Mouse (Mus musculus): ENCODE measurements around the gene Taar7b.
A peak's percentile ranks its signal among the peaks of the same experiment; 100 is the strongest.

Taar7b gene

GRCm38 (mm10) chr10:23999639-24000038 lies at the start of gene Taar7b:
TSS of gene Taar7b (plus strand) at chr10:23999939.
- no peak for DNase-seq (ENCODE audit: low read depth)

DNA sequence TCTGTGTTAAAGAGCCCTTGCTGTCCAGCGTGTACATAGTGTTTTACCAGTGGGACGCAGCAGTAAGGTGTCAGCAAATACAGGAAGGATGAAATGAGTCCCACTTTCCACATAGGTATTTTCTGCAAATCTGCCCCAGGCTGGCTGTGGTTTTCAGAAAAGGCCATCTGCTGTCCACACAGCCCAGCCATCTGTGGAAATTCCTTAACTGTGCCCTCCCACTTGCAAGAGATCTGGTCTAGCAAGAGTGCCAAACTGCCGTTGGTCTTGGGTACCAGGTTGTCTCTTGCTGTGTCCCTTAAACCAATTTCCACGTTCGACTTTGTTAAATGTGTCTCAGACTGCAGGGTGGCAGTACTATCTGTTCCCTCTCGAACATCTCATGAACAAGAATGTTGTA lies 48.0 kb upstream of the Taar7b start:
- DNase-seq (ENCODE audit: low read depth): no peak

DNA sequence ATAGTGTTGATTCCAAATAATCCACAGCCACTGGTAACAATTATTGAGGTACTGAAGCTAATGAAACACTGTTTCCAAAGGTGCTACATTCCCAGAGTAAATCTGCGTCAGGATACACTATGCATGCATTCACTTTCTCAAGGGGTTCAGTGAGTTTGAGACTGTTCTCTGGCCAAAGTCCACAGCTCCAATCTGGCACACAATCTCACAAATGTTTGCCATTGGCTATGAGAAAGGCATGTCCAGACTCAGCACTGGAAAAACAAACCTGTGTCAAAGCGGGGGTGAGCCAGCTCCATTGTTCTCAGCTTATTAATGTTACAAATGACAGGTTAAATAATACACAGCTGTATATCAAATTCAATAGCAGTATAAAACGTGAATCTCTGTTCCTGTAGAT lies 40.7 kb upstream of the Taar7b start:
- DNase-seq (ENCODE audit: low read depth): no peak

GRCm38 (mm10) chr10:23960444-23960915 lies 39.3 kb upstream of the Taar7b start, which contains the start of gene Taar4:
TSS of gene Taar4 (plus strand) at chr10:23960494.
- DNase-seq (ENCODE audit: low read depth): no peak

- no peak for DNase-seq (ENCODE audit: low read depth)
These were observed 36.3 kb upstream of the Taar7b start for GRCm38 (mm10) chr10:23963444-23963843.

DNA sequence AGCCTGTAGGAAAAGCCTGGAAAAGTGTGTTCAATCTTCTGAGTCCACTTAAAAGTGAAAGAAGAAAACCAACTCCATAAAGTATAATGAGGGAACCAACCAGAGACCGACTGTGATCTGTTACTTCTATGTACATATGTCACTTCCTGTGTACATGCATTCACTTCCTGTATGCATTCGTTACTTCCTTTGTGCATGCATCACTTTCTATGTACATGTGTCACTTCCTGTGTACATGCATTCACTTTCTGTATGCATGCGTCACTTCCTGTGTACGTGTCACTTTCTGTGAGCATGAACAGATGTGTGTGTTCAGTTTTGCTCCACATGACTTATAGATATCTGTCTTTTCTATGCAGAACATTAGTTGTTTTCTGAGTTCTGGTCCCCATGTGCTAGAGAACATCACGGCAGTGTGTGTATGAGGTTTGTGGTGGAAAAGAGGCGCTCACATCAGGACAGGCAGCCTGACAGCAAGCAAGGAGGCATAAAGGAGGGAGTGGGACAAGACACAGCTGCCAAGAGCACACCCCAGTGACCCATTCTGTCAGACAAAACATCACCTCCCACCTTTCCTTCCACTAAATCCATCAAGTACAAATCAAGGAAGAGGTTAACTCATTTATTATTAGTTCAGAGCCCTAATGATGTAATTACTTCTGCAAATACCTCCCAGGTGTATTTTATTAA lies 34.7 kb upstream of the Taar7b start:
- no peak for DNase-seq (ENCODE audit: low read depth)

DNA sequence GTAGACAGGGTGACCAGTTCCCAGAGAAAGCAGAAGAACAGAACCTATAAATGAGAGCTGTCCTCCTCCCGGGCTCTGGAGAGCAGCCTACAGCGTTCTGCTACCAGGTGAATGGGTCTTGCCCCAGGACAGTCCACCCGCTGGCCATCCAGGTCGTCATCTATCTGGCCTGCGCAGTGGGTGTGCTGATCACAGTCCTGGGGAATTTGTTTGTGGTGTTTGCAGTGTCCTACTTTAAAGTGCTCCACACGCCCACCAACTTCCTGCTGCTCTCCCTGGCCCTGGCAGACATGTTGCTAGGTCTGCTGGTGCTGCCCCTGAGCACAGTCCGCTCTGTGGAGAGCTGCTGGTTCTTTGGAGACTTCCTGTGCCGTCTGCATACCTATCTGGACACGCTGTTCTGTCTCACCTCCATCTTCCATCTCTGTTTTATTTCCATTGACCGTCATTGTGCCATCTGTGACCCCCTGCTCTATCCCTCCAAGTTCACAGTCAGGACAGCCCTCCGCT lies 29.0 kb upstream of the Taar7b start, which contains the start of gene Taar5:
Gene Taar5 (plus strand): TSS at position 51 of the 510 bp plus-strand sequence.
- DNase-seq (ENCODE audit: low read depth): no peak

GRCm38 (mm10) chr10:23971256-23971655 lies 28.5 kb upstream of the Taar7b start:
- no peak for DNase-seq (ENCODE audit: low read depth)

- DNase-seq (ENCODE audit: low read depth): no peak
These were observed 21.8 kb upstream of the Taar7b start for GRCm38 (mm10) chr10:23977958-23978357.

- peak; percentile 56 for DNase-seq (ENCODE audit: low read depth)
These were observed 20.6 kb upstream of the Taar7b start for GRCm38 (mm10) chr10:23978901-23979705.

DNA sequence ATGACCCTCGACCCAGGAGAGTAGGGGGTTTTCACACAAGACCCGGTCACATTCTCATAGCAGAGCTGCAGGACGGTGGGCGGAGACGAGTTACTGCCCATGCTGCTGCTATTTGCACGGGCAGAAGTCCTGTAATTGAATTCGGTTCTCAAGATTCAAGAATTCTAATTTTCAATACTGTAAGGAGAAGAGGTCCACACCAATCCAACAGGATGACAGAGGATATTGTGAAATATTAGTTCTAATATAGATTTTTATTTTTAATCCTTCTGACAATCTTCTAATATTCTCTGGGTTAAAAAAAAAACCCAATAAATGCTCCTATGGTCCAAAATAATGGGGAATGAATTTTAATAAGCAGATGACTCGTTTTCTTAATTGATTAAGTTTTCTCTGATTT lies 14.2 kb upstream of the Taar7b start, which contains the start of gene Taar6:
Gene Taar6 (minus strand): TSS at position 101 of the 400 bp plus-strand sequence.
- no peak for DNase-seq (ENCODE audit: low read depth)

DNA sequence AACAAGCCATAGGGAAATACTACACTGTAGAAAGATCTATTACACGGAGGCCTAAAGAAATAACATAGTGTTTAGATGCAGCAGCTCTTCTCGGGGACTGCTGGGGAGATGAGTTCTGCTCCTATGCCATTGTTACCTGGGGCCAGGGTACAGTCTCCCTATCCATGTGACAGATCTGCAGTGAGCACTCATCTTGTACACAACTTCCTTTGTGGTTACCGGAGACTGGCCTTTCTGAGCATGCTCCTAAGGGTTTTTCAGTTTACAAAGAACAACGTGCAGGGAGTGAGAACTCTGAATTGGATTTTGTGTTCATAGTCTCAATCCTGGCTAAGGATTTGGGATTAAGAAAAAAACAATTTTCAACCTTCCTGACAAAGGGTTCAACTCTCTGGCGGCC lies 13.3 kb upstream of the Taar7b start:
- no peak for DNase-seq (ENCODE audit: low read depth)

GRCm38 (mm10) chr10:23993381-23993780 lies 6.4 kb upstream of the Taar7b start, which contains the start of gene Taar7a:
TSS of gene Taar7a (minus strand) at chr10:23993481.
- DNase-seq (ENCODE audit: low read depth): no peak

DNA sequence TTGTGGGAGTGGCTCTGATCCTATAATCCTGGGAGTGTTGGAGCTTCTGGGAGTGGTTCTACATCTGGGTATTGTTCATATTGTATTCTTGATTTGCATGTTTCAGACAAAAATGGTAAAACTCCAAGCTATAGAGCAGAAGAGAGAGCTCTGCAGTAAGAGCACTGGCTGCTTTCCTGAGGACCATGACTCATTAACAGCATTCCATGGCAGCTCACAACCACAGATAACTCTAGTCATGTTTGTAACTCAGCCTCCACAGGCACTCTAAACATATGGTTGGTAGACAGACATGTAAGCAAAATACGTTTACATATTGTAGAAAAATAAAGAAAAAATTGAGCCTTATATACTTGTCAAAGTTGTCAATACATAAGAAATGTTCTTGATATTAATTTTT lies 6.7 kb downstream of the Taar7b start:
- DNase-seq (ENCODE audit: low read depth): no peak

GRCm38 (mm10) chr10:24007034-24007433 lies 7.3 kb downstream of the Taar7b start:
- no peak for DNase-seq (ENCODE audit: low read depth)

GRCm38 (mm10) chr10:24008143-24008542 lies 8.4 kb downstream of the Taar7b start:
- no peak for DNase-seq (ENCODE audit: low read depth)

- DNase-seq (ENCODE audit: low read depth): no peak
These were observed 27.2 kb downstream of the Taar7b start, which contains the start of gene Taar7d for GRCm38 (mm10) chr10:24026922-24027321. TSS of gene Taar7d (plus strand) at chr10:24027222.

- no peak for DNase-seq (ENCODE audit: low read depth)
These were observed 31.6 kb downstream of the Taar7b start for GRCm38 (mm10) chr10:24031347-24031746.

DNA sequence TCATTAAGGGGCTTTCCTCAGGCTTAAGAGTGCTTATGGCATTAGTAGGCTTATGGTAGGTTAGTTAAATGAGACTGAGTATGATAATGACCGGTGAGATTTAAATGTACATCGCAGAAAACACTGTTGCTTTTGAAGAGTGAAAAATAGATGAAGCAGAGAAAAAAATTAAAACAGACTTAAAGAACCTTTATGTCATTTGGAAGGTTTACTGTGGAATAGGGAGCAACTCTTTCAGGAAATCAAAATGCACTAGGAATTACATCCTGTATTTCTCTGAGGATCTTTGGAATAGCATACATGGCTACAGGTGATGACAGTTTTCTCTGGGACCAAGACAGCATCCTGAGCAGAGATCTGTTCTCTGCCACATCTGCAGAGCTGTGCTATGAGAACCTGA lies 37.6 kb downstream of the Taar7b start, which contains the start of gene Taar7e:
Gene Taar7e (plus strand): TSS at position 301 of the 400 bp plus-strand sequence.
- DNase-seq (ENCODE audit: low read depth): no peak

DNA sequence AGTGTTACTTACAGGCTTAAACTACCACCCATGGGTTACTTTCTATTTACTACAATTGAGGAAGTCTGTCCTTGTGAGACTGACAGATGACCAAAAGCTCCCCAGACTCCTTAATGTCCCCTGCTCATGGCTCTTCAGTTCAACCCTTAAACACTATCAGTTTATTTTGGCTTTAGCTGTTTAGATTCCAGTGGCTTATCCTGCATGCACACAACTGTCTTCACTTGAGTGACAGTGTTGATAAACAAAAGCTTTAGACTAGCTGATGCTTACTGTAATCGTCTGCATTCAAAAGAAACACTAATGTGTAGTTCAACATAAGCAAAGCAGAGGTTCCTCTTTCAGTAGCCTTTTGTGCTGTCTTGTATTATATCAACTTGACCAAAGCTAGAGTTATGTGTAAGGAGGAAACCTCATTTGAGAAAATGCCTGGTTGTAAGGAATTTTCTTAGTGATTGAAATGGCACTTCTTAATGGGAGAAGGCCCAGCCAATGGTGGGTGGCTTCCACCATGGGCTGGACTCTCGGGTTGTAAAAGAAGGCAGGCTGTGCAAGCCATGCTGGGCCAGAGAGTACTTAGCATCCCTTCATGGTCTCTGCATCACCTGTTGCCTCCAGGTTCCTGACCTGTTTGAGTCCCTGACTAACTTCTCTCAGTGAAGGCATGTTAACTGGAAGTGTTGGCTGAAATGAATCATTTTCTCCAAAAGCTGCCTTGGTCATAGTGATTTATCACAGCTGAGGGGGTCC lies 40.6 kb downstream of the Taar7b start:
- no peak for DNase-seq (ENCODE audit: low read depth)

DNA sequence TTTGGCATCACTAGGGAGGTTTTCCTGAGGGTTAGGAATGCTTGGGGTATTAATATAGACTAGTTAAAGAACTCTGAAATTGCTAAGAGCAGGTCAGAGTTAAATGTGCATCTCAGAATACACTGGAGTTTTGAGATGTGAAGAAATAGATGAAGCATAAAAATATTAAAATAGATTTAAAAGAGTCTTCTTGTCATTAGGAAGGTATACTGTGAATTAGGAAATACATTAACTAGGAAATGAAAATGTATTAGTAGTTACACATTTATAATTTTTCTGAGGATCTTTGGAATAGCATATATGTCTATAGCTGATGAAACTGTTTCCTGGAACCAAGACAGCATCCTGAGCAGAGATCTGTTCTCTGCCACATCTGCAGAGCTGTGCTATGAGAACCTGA lies 49.5 kb downstream of the Taar7b start, which contains the start of gene Taar7f:
Gene Taar7f (plus strand): TSS at position 301 of the 400 bp plus-strand sequence.
- no peak for DNase-seq (ENCODE audit: low read depth)
